Mouse (Mus musculus) cortical plate, adult 2 months (tissue): ENCODE measurements around the gene Dek.

ENCODE experiments used
- CTCF ChIP-seq: fragments of 200-500 bp; IDR thresholded peaks from 2 replicates; pipeline ENCODE4 v1.5.1; 2011; ENCODE audit warnings: mild to moderate bottlenecking, control low read depth, low read length; ENCODE audit not compliant: insufficient read depth; ENCODE audit errors: extremely low read depth
- POLR2A ChIP-seq: fragments of 200-500 bp; IDR thresholded peaks from 2 replicates; pipeline ENCODE4 v1.6.1; 2011; ENCODE audit warnings: mild to moderate bottlenecking, low read length, control low read depth; ENCODE audit not compliant: insufficient read depth; ENCODE audit errors: extremely low read depth

GRCm38 (mm10) chr13:47124449-47124848 lies 18.4 kb upstream of the Dek start:
- TF ChIP-seq POLR2A (no peak), CTCF (no peak)
